Mouse (Mus musculus) stomach, embryonic 14.5 days (tissue): Measurements from ENCODE around the gene Mettl7b. TPM values are rescaled to one million over a fixed set of nuclear protein-coding genes. Genes with fewer than 3 reads are reported as not detected.

Source experiments
- ATAC-seq: fragments of 200-750 bp; cut with Nextera tagmentation; 2 replicates; pipeline ENCODE4 v1.8.0; 2017; ENCODE audit warnings: low read depth, moderate TSS enrichment; ENCODE audit not compliant: insufficient number of reproducible peaks, insufficient read depth, low FRiP score
- H3K27ac ChIP-seq: fragments of 300-500 bp; sonication (generic); 2 replicates; pipeline ENCODE4 v1.5.1; 2014; ENCODE audit warnings: mild to moderate bottlenecking, low read length, moderate library complexity, mixed read lengths
- H3K27me3 ChIP-seq: fragments of 300-500 bp; sonication (generic); 2 replicates; pipeline ENCODE4 v1.6.1; 2014; ENCODE audit warnings: low read length, control low read depth, mixed read lengths; ENCODE audit not compliant: control insufficient read depth, insufficient read depth
- H3K36me3 ChIP-seq: fragments of 300-500 bp; sonication (generic); 2 replicates; pipeline ENCODE4 v1.6.1; 2014; ENCODE audit warnings: mild to moderate bottlenecking, control low read depth, low read length, moderate library complexity, mixed read lengths; ENCODE audit not compliant: control insufficient read depth, insufficient read depth
- H3K4me1 ChIP-seq: fragments of 300-500 bp; sonication (generic); 2 replicates; pipeline ENCODE4 v1.6.1; 2014; ENCODE audit warnings: low read length, control low read depth, mixed read lengths; ENCODE audit not compliant: control insufficient read depth, insufficient read depth
- H3K4me2 ChIP-seq: fragments of 300-500 bp; sonication (generic); replicated peaks from 2 replicates; pipeline ENCODE4 v1.6.1; 2014; ENCODE audit warnings: low read depth, low read length, control low read depth
- H3K4me3 ChIP-seq: fragments of 300-500 bp; sonication (generic); 2 replicates; pipeline ENCODE4 v1.5.1; 2014; ENCODE audit warnings: low read depth, low read length, control low read depth
- H3K9ac ChIP-seq: fragments of 300-500 bp; sonication (generic); replicated peaks from 2 replicates; pipeline ENCODE4 v1.6.1; 2014; ENCODE audit warnings: low read depth, mild to moderate bottlenecking, control low read depth, low read length, moderate library complexity, mixed read lengths
- H3K9me3 ChIP-seq: fragments of 300-500 bp; sonication (generic); 2 replicates; pipeline ENCODE4 v1.6.1; 2016; ENCODE audit warnings: low read depth, low read length, control low read depth; ENCODE audit not compliant: control insufficient read depth
- WGBS: fragments of 180-500 bp; shearing (Covaris S2); extraction: QIAGEN DNeasy Blood & Tissue Kit; methylation state at CpG from one replicate; pipeline ENCODE4 v1.1.7; 2014; 5-methylcytosine and 5-hydroxymethylcytosine counted together
- polyA plus RNA-seq: library from polyadenylated mRNA; unstranded; fragments of >200 nt; fragmentation: Nextera tagmentation; extraction: Ambion mirVana; gene quantifications from 2 replicates; pipeline ENCODE4 v1.2.1, GENCODE M21; 2014

Mettl7b gene
- polyA plus RNA-seq, 1 experiment from 2014 or later = not detected

- H3K27ac ChIP-seq = no peak overlapping the region
- peaks cover 19% of the 10 kb centered on the region for H3K27me3 ChIP-seq
- H3K36me3 ChIP-seq = no peaks in the 10 kb centered on the region
- no peak overlapping the region for H3K4me3 ChIP-seq
- no peaks in the 10 kb centered on the region for H3K4me1 ChIP-seq
- H3K4me2 ChIP-seq = no peak overlapping the region
- no peak for ATAC-seq
- 65% methylated on average over 7 of the region's 7 CpGs for WGBS
- H3K9ac ChIP-seq = no peak overlapping the region
- H3K9me3 ChIP-seq = no peaks in the 10 kb centered on the region
Measured at GRCm38 (mm10) chr10:128929638-128930378, 31.0 kb downstream of the Mettl7b start.

DNA sequence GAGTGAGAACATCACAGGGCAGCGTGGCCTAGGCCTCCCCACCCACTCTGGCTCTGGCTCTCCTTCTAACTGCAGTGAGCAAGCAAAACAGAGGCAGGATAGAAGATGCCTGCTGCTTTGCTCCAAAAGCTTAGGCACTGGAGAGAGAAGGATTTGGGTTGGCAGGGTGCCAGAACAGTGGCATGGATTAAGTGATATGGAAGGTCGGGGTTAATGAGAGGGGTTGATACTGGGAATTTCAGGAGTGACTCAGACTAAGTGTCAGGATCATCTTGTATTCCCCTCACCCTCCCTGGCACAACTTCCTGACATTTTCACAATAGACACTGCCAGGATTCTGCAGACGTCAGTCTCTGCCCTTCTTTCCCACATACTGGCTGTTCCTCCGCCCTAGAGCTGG lies 32.4 kb downstream of the Mettl7b start:
- peaks cover 6% of the 10 kb centered on the region; the same call in 1 of the 2 replicates for H3K27me3 ChIP-seq
- H3K4me3 ChIP-seq = no peak overlapping the region
- H3K36me3 ChIP-seq = no peaks in the 10 kb centered on the region
- H3K4me1 ChIP-seq = no peaks in the 10 kb centered on the region
- H3K27ac ChIP-seq = no peak overlapping the region
- 36% methylated on average over 4 of the region's 4 CpGs for WGBS
- no peak overlapping the region for H3K4me2 ChIP-seq
- no peak overlapping the region for H3K9ac ChIP-seq
- no peaks in the 10 kb centered on the region for H3K9me3 ChIP-seq
- no peak for ATAC-seq

DNA sequence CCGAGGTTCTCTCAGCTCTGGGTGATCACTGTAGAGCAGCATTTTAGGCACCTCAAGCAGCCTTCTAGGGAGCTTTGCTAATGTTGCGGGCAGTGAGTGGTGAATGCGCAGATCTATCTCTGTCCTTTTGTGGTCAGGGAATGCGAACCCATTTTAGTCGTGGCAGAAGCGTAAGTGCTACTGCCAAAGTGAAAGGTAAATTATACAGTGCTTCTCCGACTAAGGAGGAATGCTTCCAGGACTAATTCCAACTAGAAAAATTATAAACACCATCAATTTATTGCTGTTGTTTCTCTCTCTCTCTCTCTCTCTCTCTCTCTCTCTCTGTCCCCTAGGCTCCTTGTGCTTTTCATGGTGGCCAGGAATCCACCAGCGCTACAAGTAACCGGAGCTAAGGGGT lies 36.9 kb downstream of the Mettl7b start, which contains the start of gene Bloc1s1:
Gene Bloc1s1, minus strand, starts transcription at position 101 of the 400 bp plus-strand sequence.
- WGBS = 53% methylated on average over 9 of the region's 9 CpGs
- Histone ChIP-seq H3K36me3 (no peaks in the 10 kb centered on the region), H3K4me1 (peaks cover 32% of the 10 kb centered on the region), H3K4me2 (peak within 1 kb of the TSS; percentile 67), H3K27me3 (no peaks in the 10 kb centered on the region), H3K9me3 (no peaks in the 10 kb centered on the region), H3K4me3 (peak within 1 kb of the TSS; percentile 72), H3K27ac (peak within 1 kb of the TSS; percentile 86), H3K9ac (peak within 1 kb of the TSS; percentile 66)
- no peak for ATAC-seq

DNA sequence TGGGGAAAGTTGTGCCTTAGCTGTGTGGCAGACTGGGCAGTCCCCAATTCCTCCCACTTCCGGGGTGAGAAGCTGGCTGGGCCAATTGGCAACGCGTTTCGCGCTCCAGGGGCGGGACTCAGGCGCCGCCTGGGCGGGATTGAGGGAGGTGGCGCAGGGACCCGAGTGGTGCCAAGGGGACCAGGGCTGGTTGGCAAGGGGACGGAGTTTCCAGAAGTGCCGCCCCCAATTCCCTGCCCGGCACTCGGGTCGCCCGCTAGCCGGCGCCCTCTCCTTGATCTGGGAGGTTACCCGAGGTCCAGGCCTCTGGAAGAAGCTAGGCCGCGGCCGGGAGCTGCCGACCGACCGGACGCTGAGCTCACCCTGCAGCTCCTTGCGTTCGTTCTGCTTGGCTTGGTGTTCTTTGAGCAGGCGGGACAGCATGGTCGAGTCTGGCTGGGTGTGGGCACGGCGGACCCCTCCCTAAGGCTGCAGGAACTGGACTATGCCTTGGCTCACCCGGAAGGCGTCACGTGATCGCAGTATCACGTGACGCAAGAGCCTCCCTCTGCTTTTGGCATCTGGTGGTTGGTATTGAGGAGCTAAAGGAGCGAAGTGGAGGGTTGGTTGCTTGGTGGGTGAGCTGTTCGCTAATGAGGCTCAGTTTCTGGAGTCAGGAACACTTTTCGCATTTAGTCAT lies 37.6 kb downstream of the Mettl7b start:
- under 1% methylated on average over 42 of the region's 42 CpGs for WGBS
- Histone ChIP-seq H3K27me3 (no peaks in the 10 kb centered on the region), H3K4me2 (peak overlapping the region; percentile 67), H3K27ac (peak overlapping the region; percentile 86), H3K9ac (peak overlapping the region; percentile 66), H3K4me1 (peaks cover 32% of the 10 kb centered on the region), H3K4me3 (peak overlapping the region; percentile 72), H3K36me3 (no peaks in the 10 kb centered on the region; the same call in 1 of the 2 replicates), H3K9me3 (no peaks in the 10 kb centered on the region)
- peak; percentile 94 for ATAC-seq

- peak within 1 kb of the TSS; percentile 86 for H3K27ac ChIP-seq
- 12% methylated on average over 1 of the region's 1 CpGs for WGBS
- no peak for ATAC-seq
- H3K36me3 ChIP-seq = peaks cover 2% of the 10 kb centered on the region
- no peaks in the 10 kb centered on the region for H3K9me3 ChIP-seq
- H3K27me3 ChIP-seq = no peaks in the 10 kb centered on the region
- H3K4me2 ChIP-seq = peak within 1 kb of the TSS; percentile 67
- H3K4me3 ChIP-seq = peak within 1 kb of the TSS; percentile 72
- peaks cover 32% of the 10 kb centered on the region for H3K4me1 ChIP-seq
- peak within 1 kb of the TSS; percentile 66 for H3K9ac ChIP-seq
Measured at GRCm38 (mm10) chr10:128922822-128923012, 38.1 kb downstream of the Mettl7b start, which contains the start of gene Rdh5. TSS of gene Rdh5 (minus strand) at chr10:128922888.

GRCm38 (mm10) chr10:128921883-128922821 lies 38.6 kb downstream of the Mettl7b start:
- Histone ChIP-seq H3K4me1 (peaks cover 32% of the 10 kb centered on the region), H3K9ac (no peak overlapping the region), H3K27ac (no peak overlapping the region), H3K9me3 (no peaks in the 10 kb centered on the region), H3K36me3 (peaks cover 6% of the 10 kb centered on the region), H3K4me2 (peak overlapping the region; percentile 67), H3K27me3 (no peaks in the 10 kb centered on the region), H3K4me3 (peak overlapping the region; percentile 72)
- 68% methylated on average over 16 of the region's 16 CpGs for WGBS
- ATAC-seq = no peak

DNA sequence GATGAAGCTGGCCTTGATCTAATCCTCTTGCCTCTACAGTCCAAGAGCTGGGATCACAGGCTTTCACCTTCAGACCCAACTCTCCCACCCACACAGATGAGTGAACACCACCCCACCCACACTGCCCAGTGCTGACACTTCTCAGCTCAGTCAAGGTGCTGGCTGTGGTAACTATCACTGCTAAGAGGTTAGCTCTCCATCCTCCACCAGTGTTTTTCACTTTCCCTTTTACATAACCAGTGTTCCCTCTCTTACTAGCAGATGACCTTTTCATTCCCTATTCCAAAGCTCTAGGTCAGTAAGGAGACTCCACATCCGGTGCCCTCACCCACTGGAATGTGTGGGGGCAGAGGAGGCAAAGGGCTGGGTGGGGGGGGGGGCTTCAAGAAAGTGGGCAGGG lies 39.5 kb downstream of the Mettl7b start:
- 56% methylated on average over 1 of the region's 1 CpGs for WGBS
- Histone ChIP-seq H3K27ac (peak overlapping the region; percentile 33; the same call in 1 of the 2 replicates), H3K4me1 (peaks cover 32% of the 10 kb centered on the region), H3K27me3 (no peaks in the 10 kb centered on the region), H3K36me3 (peaks cover 13% of the 10 kb centered on the region), H3K9ac (no peak overlapping the region), H3K4me3 (no peak overlapping the region), H3K9me3 (no peaks in the 10 kb centered on the region), H3K4me2 (peak overlapping the region; percentile 67; the same call in 1 of the 2 replicates)
- ATAC-seq = no peak

- Histone ChIP-seq H3K9me3 (no peaks in the 10 kb centered on the region), H3K9ac (no peak overlapping the region), H3K4me2 (0 out of 2 replicates have a peak overlapping the region, but pooled peaks have one; percentile 67), H3K27ac (peak overlapping the region; percentile 39; the same call in 1 of the 2 replicates), H3K36me3 (peaks cover 13% of the 10 kb centered on the region), H3K4me3 (no peak overlapping the region), H3K27me3 (no peaks in the 10 kb centered on the region), H3K4me1 (peaks cover 32% of the 10 kb centered on the region)
- ATAC-seq = no peak
- 62% methylated on average over 3 of the region's 3 CpGs for WGBS
Measured at GRCm38 (mm10) chr10:128920736-128921161, 40.0 kb downstream of the Mettl7b start.
